9 mouse cellular contexts compared by ENCODE assay signal in the genomic region with DNA sequence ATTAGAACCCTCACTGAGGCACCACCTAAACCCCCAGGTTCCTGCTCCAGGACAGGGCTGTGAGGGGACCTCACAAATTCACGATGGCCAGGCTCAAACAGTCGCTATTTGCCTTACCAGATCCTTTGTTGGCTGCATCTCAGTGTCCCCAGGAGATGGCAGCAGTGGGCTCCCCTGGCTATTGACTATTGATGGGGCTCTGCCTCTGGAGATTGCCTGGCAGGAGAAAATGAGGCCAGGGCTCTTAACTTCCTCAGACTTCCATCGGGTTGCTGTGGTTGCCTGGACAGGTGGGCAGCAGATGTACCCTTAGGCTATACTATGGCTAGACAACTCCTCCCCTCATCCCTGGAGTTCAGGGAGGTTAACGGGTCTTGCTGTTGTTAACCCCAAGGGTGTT. TPM values are rescaled to one million over a fixed set of nuclear protein-coding genes. Genes with fewer than 3 reads are reported as not detected.
DNase-seq lines count a peak whose midpoint lies in the region; ATAC-seq and TF ChIP-seq lines count a peak whose summit lies in the region.
"Had no signal": no experiment of that assay in that cellular context is flagged by ENCODE, and none has a peak within 500 bp of the region (broad histone marks: within the 10 kb centered on the region; RNA-seq: fewer than 3 reads in every experiment).

No protein-coding gene starts in this region.

- no peaks in the 10 kb centered on the region for H3K36me3 ChIP-seq in heart, embryonic 16.5 days (ENCODE audit: control insufficient read depth, insufficient read depth)
- H3K36me3 ChIP-seq in C2C12 (ENCODE audit: control insufficient read depth, insufficient read depth) (no peaks in the 10 kb centered on the region), myocyte (ENCODE audit: control insufficient read depth, insufficient read depth) (no peaks in the 10 kb centered on the region)
- H3K36me3 ChIP-seq: embryonic facial prominence, embryonic 12.5 days had no signal

- H3K9me3 ChIP-seq in heart, embryonic 16.5 days (replicated peaks; ENCODE audit: control insufficient read depth, low read length) = no peaks in the 10 kb centered on the region
- H3K9me3 ChIP-seq: embryonic facial prominence, embryonic 12.5 days had no signal

- 28% methylated on average over 4 of the region's 4 CpGs for WGBS in heart, embryonic 16.5 days

- no peaks in the 10 kb centered on the region for H3K79me2 ChIP-seq in C2C12 (ENCODE audit: control insufficient read depth, insufficient read depth)
- no peaks in the 10 kb centered on the region for H3K79me2 ChIP-seq in myocyte (ENCODE audit: control insufficient read depth, insufficient read depth)

- no peak overlapping the region for H3K4me3 ChIP-seq in heart, embryonic 16.5 days (ENCODE audit: low read length)
- H3K4me3 ChIP-seq in C2C12 (ENCODE audit: insufficient read depth, poor library complexity, severe bottlenecking) (no peak overlapping the region), myocyte (no peak overlapping the region)
- H3K4me3 ChIP-seq: embryonic facial prominence, embryonic 12.5 days had no signal

- no peak overlapping the region for H3K27ac ChIP-seq in heart, embryonic 16.5 days (ENCODE audit: low read length)
- H3K27ac ChIP-seq: embryonic facial prominence, embryonic 12.5 days had no signal

- H3ac ChIP-seq in C2C12 (ENCODE audit: control insufficient read depth, insufficient read length, low read depth) = no peak overlapping the region
- no peak overlapping the region for H3ac ChIP-seq in myocyte (ENCODE audit: control insufficient read depth, insufficient read length)

- H3K27me3 ChIP-seq in heart, embryonic 16.5 days (ENCODE audit: control insufficient read depth, insufficient read depth, low read length) = no peaks in the 10 kb centered on the region
- H3K27me3 ChIP-seq in C2C12 (ENCODE audit: control insufficient read depth, insufficient read depth, insufficient read length) (peaks cover 7% of the 10 kb centered on the region), myocyte (ENCODE audit: control insufficient read depth, insufficient read depth, insufficient read length) (no peaks in the 10 kb centered on the region)
- H3K27me3 ChIP-seq: embryonic facial prominence, embryonic 12.5 days had no signal

- ATAC-seq in heart, embryonic 16.5 days (replicated peaks; ENCODE audit: extremely low read depth, insufficient read depth, low FRiP score) = 0 out of 2 replicates have a peak, but pooled peaks have one; percentile 28
- peak; percentile 53; the same call in 1 of the 2 replicates for ATAC-seq in frontal cortex, adult (ENCODE audit: low TSS enrichment)

- 0 out of 2 replicates have a peak, but pooled peaks cover 3% of the 10 kb centered on the region for H3K4me1 ChIP-seq in heart, embryonic 16.5 days (ENCODE audit: control insufficient read depth, insufficient read depth, low read length)
- H3K4me1 ChIP-seq: embryonic facial prominence, embryonic 12.5 days had no signal

- no peak for DNase-seq in heart, adult 8-10 months (ENCODE audit: low spot score)
- peak; percentile 28 for DNase-seq in adipocyte (ENCODE audit: low spot score)
- peak; percentile 60 to 64 for DNase-seq in layer of hippocampus, postnatal 14 days (ENCODE audit: low spot score in 2 of 2)
- DNase-seq in gastrocnemius, adult 8-10 months (ENCODE audit: low spot score in 2 of 2) = no peak

- no peak for TF ChIP-seq POLR2A in myocyte (IDR thresholded peaks at IDR 0.05; ENCODE audit: insufficient read length, low read depth)

- H3K9ac ChIP-seq in heart, embryonic 16.5 days (ENCODE audit: low read length) = no peak overlapping the region
- H3K9ac ChIP-seq: embryonic facial prominence, embryonic 12.5 days had no signal

- peak; percentile 38 for TF ChIP-seq CTCF in C2C12 (IDR thresholded peaks at IDR 0.05; ENCODE audit: control insufficient read depth, insufficient read depth, insufficient read length)

- no peak overlapping the region for H3K4me2 ChIP-seq in heart, embryonic 16.5 days (ENCODE audit: low read depth, low read length)
- peak overlapping the region; percentile 43 for H3K4me2 ChIP-seq in myocyte (ENCODE audit: low read depth)

- H3K79me3 ChIP-seq in C2C12 (ENCODE audit: low read depth) = no peaks in the 10 kb centered on the region

TF ChIP-seq in C2C12, 6 proteins besides CTCF, POLR2A, EP300 and RAD21:
- TF ChIP-seq MYOG (IDR thresholded peaks at IDR 0.05; ENCODE audit: control insufficient read depth, extremely low read depth, insufficient read length) (no peak), CEBPB (IDR thresholded peaks at IDR 0.05; ENCODE audit: low read depth) (no peak), MAX (IDR thresholded peaks at IDR 0.05) (no peak), USF1 (IDR thresholded peaks at IDR 0.05; ENCODE audit: low read depth) (no peak), MYOD1 (IDR thresholded peaks at IDR 0.05; ENCODE audit: control insufficient read depth, insufficient read length, low read depth) (no peak), FOSL1 (IDR thresholded peaks at IDR 0.05; ENCODE audit: insufficient read depth, low read length, poor library complexity, severe bottlenecking) (no peak)
TF ChIP-seq in C2C12: peak in this region for 0.

TF ChIP-seq in myocyte, 11 proteins besides CTCF, POLR2A, EP300 and RAD21:
- no peak for TF ChIP-seq MYOG (IDR thresholded peaks at IDR 0.05; ENCODE audit: control insufficient read depth in 1 of 3, insufficient read depth in 1 of 3, insufficient read length in 2 of 3, low read depth in 2 of 3)
- TF ChIP-seq REST (IDR thresholded peaks at IDR 0.05; ENCODE audit: insufficient read depth, insufficient read length) = no peak
- TF ChIP-seq TCF3 (IDR thresholded peaks at IDR 0.05; ENCODE audit: insufficient read length, low read depth) = no peak
- no peak for TF ChIP-seq CEBPB (IDR thresholded peaks at IDR 0.05; ENCODE audit: insufficient read depth, poor library complexity, severe bottlenecking)
- TF ChIP-seq USF1 (IDR thresholded peaks at IDR 0.05; ENCODE audit: low read depth) = no peak
- TF ChIP-seq SRF (IDR thresholded peaks at IDR 0.05; ENCODE audit: control insufficient read depth, insufficient read length, low read depth) = no peak
- no peak for TF ChIP-seq E2F4 (IDR thresholded peaks at IDR 0.05; ENCODE audit: insufficient read depth)
- no peak for TF ChIP-seq MAX (IDR thresholded peaks at IDR 0.05; ENCODE audit: low read depth)
- no peak for TF ChIP-seq TCF12 (IDR thresholded peaks at IDR 0.05; ENCODE audit: insufficient read depth, poor library complexity, severe bottlenecking)
- TF ChIP-seq POLR2AphosphoS2 (IDR thresholded peaks at IDR 0.05; ENCODE audit: insufficient read length, low read depth) = no peak
- TF ChIP-seq MYOD1 (IDR thresholded peaks at IDR 0.05; ENCODE audit: control insufficient read depth in 1 of 3, insufficient read length in 2 of 3, low read depth in 2 of 3) = no peak

RNA-seq across cellular contexts. Expression of a gene that starts 22.2 kb away (rescaled TPM):
- polyA plus RNA-seq in heart, embryonic 16.5 days (2015; fragmentation: Nextera tagmentation; extraction: Ambion mirVana) = 23.3 and 29.9 TPM in 2 replicates
- 100 to 1,000 TPM; 193 to 248 (median 231) TPM for total RNA-seq in heart, adult 8-10 months (2022)
- polyA plus RNA-seq in C2C12 (2012; fragmentation: generic; extraction: Trizol) (0.08 TPM), myocyte (2012; fragmentation: generic; extraction: Trizol) (112 TPM)
- 1 to 10 TPM in 1 of 2 experiments, under 1 TPM in 1; 0.48 to 1.5 TPM for total RNA-seq in layer of hippocampus, postnatal 14 days (2021)
- 100 to 1,000 TPM; 266 to 400 (median 349) TPM for total RNA-seq in gastrocnemius, adult 8-10 months (2022)

RNA-seq across cellular contexts. Expression of a gene that starts 45.8 kb away (rescaled TPM):
- polyA plus RNA-seq in heart, embryonic 16.5 days (2015; fragmentation: Nextera tagmentation; extraction: Ambion mirVana) = not detected in 2 replicates
- total RNA-seq in heart, adult 8-10 months (2022) = not detected
- polyA plus RNA-seq in C2C12 (2012; fragmentation: generic; extraction: Trizol) = not detected
- not detected for total RNA-seq in layer of hippocampus, postnatal 14 days (2021)
- not detected for polyA plus RNA-seq in myocyte (2012; fragmentation: generic; extraction: Trizol)
- not detected for total RNA-seq in gastrocnemius, adult 8-10 months (2022)
- polyA plus RNA-seq: embryonic facial prominence, embryonic 12.5 days had no signal

RNA-seq across cellular contexts. Expression of a gene that starts 49.3 kb away (rescaled TPM):
- polyA plus RNA-seq in heart, embryonic 16.5 days (2015; fragmentation: Nextera tagmentation; extraction: Ambion mirVana) = 0.07 and 0.09 TPM in 2 replicates
- total RNA-seq in heart, adult 8-10 months (2022) = not detected
- polyA plus RNA-seq in C2C12 (2012; fragmentation: generic; extraction: Trizol) (not detected), myocyte (2012; fragmentation: generic; extraction: Trizol) (not detected)
- 1 to 10 TPM in 1 of 2 experiments, under 1 TPM in 1; 0.88 to 1.6 TPM for total RNA-seq in layer of hippocampus, postnatal 14 days (2021)
- under 1 TPM in 3 of 4 experiments, not detected in 1; 0.16 to 0.58 (median 0.46) TPM for total RNA-seq in gastrocnemius, adult 8-10 months (2022)

Comparison
In these comparisons a context has a peak if more than half of its experiments do, and no peak if none do; other contexts are left out.
1. DNase-seq: peak in adipocyte (single experiment) and layer of hippocampus, postnatal 14 days (2 of 2); none in heart, adult 8-10 months (single experiment) and gastrocnemius, adult 8-10 months (0 of 2).
2. RNA of a gene that starts 22.2 kb away (total RNA-seq): 266 to 400 TPM in gastrocnemius, adult 8-10 months and 193 to 248 TPM in heart, adult 8-10 months; 0.48 to 1.5 TPM in layer of hippocampus, postnatal 14 days; every median in the first group is over 10 times any median in the second.